Mouse (Mus musculus) B cell, adult 62 days (primary cell): ENCODE data around the gene Gm21256. TPM values are rescaled to one million over a fixed set of nuclear protein-coding genes. Genes with fewer than 3 reads are reported as not detected.

Source experiments
- total RNA-seq: library from RNA; stranded (reverse); gene quantifications from 4 replicates; pipeline ENCODE4 v1.2.4, GENCODE M21; 2023

Gm21256 gene
- total RNA-seq, result not detected in 4 replicates

DNA sequence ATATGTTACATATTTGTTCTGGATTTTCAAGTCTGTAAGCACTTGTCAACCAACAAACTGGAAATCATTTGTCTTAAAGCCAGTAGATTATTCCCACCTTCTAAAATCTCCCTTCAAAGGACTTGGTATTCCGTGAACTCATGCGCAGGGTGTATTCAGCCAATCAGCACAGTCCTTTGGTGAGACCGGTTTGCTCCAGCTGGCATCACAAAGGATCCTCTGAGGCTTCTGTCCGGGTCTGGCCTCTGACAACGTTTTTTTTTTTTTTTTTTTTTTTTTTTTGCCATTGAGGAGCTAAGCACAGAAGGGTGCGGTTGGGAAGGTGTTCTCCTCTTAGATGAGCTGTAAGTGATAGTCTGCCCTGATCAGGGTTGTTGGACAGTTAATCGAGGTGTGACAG lies at the start of gene Gm21256:
Gm21256 (plus strand) TSS at position 301 of the 400 bp plus-strand sequence.

Other genes starting within 250 kb of the Gm21256 start
- not detected in 4 replicates for gene Gm21170, start 240.1 kb downstream of the Gm21256 start, total RNA-seq